Mouse (Mus musculus) granulocyte monocyte progenitor cell, adult 5-6 weeks (primary cell): ENCODE results near the gene Esyt2. TPM values are rescaled to one million over a fixed set of nuclear protein-coding genes. Genes with fewer than 3 reads are reported as not detected.

Experiments
- ATAC-seq: replicated peaks from 2 replicates; pipeline ENCODE4 v1.8.0; 2016; ENCODE audit warnings: mild to moderate bottlenecking, moderate TSS enrichment, inconsistent platforms; ENCODE audit not compliant: poor library complexity, severe bottlenecking
- total RNA-seq, 2 experiments: library from RNA; stranded (forward) in 1 of 2; stranded (reverse) in 1 of 2; fragments of 200-712, 200-1000 nt in 1 of 2; fragments of >200 nt in 1 of 2; fragmentation: Nextera tagmentation in 1 of 2; gene quantifications; 2 replicates each; pipeline ENCODE4 v1.2.3; 2014 to 2017

Gene Esyt2
- total RNA-seq, 2 experiments from 2014 or later = 29.1 to 32.0 TPM

- ATAC-seq = no peak
Measured at GRCm38 (mm10) chr12:116425392-116425791, 144.4 kb downstream of the Esyt2 start.

DNA sequence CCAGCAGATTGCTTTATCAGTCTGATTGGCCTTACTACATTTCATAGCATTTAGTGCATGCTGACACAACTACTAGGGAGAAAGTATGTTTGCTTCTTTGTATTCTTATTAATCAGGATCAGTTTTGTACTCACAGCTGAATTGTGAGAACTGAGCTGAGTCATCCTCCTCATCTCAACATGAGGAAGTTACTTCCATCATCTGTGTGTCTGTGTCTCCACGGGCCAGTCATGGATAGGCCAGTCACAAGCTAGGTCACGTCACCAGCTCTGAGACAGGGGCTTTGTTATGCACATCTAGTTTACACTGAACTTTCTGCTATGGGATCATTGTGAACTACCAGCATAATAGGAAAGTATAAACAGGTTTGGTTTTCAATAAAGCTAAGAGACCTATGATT, 152.7 kb downstream of the Esyt2 start:
- peak; percentile 59 for ATAC-seq

DNA sequence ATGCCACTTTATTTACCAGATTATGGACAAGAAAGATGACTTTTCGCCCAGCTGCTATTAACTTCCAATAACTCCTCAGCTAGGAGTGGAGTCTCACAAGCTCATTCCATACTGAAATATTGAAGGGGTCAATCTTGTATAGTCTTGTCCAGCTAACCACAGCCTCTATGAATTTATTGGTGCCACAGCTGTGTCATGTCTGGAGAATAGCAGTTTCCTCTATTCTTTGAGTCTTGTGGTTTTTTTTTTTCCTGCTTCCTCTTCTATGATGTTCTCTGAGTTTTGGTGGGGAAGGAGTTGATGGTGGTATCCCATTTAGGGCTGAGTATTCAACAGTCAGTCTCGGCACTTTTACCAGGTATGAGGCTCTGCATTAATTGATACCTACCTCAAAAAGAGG, 154.2 kb downstream of the Esyt2 start:
- peak; percentile 92 for ATAC-seq

DNA sequence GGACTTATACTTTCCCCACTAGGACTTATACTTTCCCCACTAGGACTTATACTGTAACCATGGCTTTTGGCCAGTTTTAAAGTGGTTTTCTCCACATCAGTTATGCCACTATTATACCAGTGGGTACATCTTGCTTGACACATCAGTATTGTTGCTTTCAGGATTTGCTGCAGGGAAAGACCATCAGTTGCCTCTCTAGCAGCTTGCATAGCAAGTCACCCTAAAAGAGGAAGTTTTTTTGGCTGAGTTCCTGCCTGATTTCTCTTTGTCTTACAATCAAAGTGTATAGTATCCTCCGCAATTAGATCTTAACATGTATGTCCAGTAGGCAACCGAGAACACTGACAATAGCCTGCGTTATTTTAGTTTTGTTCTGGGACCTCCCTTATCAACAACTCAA, 155.1 kb downstream of the Esyt2 start:
- peak; percentile 70 for ATAC-seq

- ATAC-seq = no peak
Measured at GRCm38 (mm10) chr12:116438591-116438990, 157.6 kb downstream of the Esyt2 start.

Other genes with a start within 250 kb of the Esyt2 start
- gene Zfp386, start 233.5 kb upstream of the Esyt2 start, total RNA-seq (2014; fragmentation: Nextera tagmentation) = 43.7 and 51.2 TPM in 2 replicates
- gene Zfp386, start 233.5 kb upstream of the Esyt2 start, total RNA-seq (2017) = 38.3 and 48.6 TPM in 2 replicates
- gene Vipr2, start 203.5 kb upstream of the Esyt2 start, total RNA-seq (2014; fragmentation: Nextera tagmentation) = 1.1 and 3.3 TPM in 2 replicates
- not detected in 2 replicates for gene Vipr2, start 203.5 kb upstream of the Esyt2 start, total RNA-seq (2017)
- 5.0 and 6.9 TPM in 2 replicates for gene Wdr60, start 18.2 kb upstream of the Esyt2 start, total RNA-seq (2014; fragmentation: Nextera tagmentation)
- 5.8 and 7.0 TPM in 2 replicates for gene Wdr60, start 18.2 kb upstream of the Esyt2 start, total RNA-seq (2017)
- gene Gm11027, start 5.8 kb upstream of the Esyt2 start, total RNA-seq (2014; fragmentation: Nextera tagmentation) = not detected in 2 replicates
- gene Gm11027, start 5.8 kb upstream of the Esyt2 start, total RNA-seq (2017) = not detected in 2 replicates
- gene Ncapg2, start 124.2 kb downstream of the Esyt2 start, total RNA-seq (2014; fragmentation: Nextera tagmentation) = 54.2 and 54.7 TPM in 2 replicates
- gene Ncapg2, start 124.2 kb downstream of the Esyt2 start, total RNA-seq (2017) = 113 and 123 TPM in 2 replicates
- not detected in 2 replicates for gene Ptprn2, start 204.5 kb downstream of the Esyt2 start, total RNA-seq (2014; fragmentation: Nextera tagmentation)
- not detected in 2 replicates for gene Ptprn2, start 204.5 kb downstream of the Esyt2 start, total RNA-seq (2017)